Mouse (Mus musculus) bone marrow macrophage, adult 2 months (primary cell): ENCODE measurements around the gene Stip1.

Experiments
- CTCF ChIP-seq: IDR thresholded peaks from 2 replicates; pipeline ENCODE4 v1.5.1; 2012; ENCODE audit warnings: low read depth, mild to moderate bottlenecking, low read length, moderate library complexity
- POLR2A ChIP-seq: IDR thresholded peaks from 2 replicates; pipeline ENCODE4 v1.6.1; 2012; ENCODE audit warnings: mild to moderate bottlenecking, low read depth, low read length, borderline replicate concordance

GRCm38 (mm10) chr19:7014481-7015135 is 25.2 kb downstream of the Stip1 start:
- no peak for TF ChIP-seq POLR2A
- TF ChIP-seq CTCF = no peak
